Mouse (Mus musculus): ENCODE data around the gene Dcaf11. TPM values are rescaled to one million over a fixed set of nuclear protein-coding genes. Genes with fewer than 3 reads are reported as not detected.
A peak's percentile ranks its signal among the peaks of the same experiment; 100 is the strongest.

The Dcaf11 gene
- total RNA-seq, 2 experiments from 2014 or later: 134 to 136 TPM

GRCm38 (mm10) chr14:55581981-55582681, 22.3 kb downstream of the Dcaf11 start:
- no peak for DNase-seq (ENCODE audit: low spot score)

DNA sequence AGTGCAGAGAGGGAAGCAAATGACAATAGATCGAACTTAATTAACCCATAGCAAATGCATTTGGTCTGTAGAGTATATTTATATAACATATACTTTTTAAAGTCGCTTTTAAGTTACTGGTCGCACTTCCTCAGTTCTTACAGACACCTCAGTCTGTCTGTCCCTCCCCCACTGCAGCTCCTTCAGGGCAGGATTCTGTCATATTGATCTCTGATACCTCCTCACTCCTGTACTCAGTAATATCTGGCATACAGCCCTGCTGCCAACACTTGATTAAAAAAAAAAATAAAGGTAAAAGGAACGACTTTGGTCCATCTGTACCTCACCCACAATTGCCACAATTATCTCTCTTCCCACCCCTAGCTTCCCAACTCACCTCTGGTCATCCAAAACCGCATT, 24.5 kb downstream of the Dcaf11 start:
- DNase-seq (ENCODE audit: low spot score): no peak

DNA sequence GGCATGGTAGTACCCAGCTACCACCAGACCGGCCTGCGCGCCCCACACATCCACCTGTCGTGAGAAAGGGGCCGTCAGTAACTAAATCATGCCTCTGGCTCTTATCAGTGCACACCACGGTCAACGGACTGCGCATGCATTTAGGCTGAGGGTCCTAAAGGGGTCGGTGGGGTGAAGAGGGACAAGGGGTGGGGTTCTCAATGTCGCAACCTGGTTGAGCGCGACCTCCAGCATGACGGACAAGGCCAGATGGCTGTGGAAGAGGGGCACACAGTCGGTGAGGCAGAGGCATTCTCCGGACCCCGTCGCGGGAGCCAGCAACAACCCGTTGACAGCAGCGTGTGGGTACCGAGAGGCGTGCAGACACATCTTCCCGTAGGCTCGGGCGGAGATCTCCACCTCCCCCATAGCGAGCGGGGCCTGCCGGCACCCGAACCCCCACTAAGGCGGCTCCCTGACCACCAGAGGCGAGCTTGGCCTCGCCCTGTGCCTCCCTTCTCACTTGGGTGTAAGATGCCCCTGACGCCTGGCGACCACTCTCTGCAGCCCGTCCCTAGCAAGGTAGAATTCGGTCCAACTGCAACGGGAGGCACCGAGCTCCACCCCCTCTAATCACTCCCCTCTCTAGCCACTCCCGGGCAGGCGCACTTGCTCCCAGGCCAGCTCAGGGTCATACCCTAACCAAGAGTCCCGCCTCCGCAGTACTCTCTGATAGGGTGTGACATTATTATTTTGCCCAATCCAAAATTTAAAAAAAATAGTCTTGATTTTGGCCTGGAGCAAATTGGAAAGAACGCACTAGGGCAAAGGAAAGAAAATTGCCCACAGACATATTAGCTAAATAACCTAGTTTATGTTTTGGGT, 25.1 kb downstream of the Dcaf11 start, which contains the start of gene Emc9:
TSS of gene Emc9 (minus strand) at position 601 of the 864 bp plus-strand sequence.
- peak; percentile 87 for DNase-seq (ENCODE audit: low spot score)

- no peak for DNase-seq (ENCODE audit: low spot score)
Measured at GRCm38 (mm10) chr14:55585566-55585960, 25.8 kb downstream of the Dcaf11 start.

DNA sequence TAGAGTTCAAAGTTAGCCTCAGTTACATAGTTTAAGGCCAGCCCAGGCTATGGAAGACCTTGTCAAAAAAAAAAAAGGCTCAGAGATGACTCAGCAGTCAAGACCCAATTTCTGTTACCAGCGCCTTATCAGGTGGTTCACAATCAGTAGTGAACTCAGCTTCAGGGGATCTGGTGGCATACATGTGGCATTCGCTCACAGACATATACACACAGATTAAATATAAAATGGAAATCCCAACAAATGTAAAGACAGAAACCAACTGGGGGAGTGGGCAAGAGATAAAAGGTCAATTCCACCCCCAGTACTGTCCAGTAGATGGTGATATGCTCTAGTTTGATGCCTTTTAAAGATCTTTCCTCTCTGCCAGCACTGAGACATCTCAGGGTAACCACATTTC, 26.3 kb downstream of the Dcaf11 start:
- DNase-seq (ENCODE audit: low spot score): no peak

- no peak for DNase-seq (ENCODE audit: low spot score)
Measured at GRCm38 (mm10) chr14:55589271-55589670, 29.5 kb downstream of the Dcaf11 start.

DNA sequence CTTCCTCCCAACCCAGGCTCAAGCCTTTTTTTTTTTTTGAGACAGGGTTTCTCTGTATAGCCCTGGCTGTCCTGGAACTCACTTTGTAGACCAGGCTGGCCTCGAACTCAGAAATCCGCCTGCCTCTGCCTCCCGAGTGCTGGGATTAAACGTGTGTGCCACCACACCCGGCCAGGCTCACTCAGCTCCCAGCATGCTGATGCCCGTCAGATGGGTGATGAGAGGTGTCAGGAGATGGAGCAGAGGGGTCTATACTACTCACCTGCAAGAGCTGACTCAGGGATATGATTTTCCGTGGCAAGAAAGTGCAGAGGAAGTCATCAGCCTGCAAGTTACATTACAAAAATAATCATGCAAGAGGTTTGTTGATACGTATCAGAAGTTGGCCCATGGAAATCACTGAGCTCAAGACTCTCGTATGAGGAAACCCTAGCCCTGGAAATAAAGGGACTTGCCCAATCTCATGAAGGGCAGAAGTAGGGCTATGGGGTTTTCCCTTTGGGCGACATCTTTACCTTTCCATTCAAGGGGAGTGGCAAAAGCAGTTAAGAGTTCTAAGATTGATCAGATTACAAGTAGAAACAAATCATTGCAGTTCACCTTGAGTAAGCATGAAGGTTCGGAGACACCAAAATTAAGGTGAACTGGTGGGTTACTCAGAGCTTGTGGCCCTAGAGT, 30.1 kb downstream of the Dcaf11 start:
- DNase-seq (ENCODE audit: low spot score): no peak

DNA sequence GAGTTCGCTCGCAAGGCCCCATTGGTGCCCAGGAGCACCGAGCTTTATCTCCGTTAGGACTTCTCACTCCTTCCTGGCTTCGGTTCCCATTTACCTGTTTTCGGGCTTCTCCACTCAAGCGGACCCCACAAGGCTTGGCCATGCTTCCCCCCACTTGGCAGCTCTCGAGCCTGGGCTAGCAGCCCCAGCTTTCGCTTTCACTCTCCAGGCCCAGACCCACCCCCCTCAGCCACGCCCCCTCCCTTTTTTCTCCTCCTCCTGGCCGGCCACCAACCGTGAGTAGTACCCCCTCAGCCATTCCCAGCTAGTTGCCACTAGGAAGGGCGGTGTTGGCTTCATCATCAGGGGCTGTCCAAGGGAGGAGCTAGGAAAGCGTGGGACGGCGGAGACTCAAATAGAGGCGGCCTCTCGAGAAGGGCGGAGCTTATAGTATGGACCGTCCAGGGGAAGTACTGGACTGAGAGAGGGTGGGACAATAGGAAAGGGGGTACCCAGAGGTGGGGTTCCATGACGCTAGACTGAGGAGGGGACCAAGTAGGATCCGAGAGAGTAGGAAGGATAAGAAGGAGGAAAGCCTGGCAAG, 31.0 kb downstream of the Dcaf11 start, which contains the start of gene Psme2:
TSS of gene Psme2 (minus strand) at position 366 of the 583 bp plus-strand sequence.
- peak; percentile 97 for DNase-seq (ENCODE audit: low spot score)

DNA sequence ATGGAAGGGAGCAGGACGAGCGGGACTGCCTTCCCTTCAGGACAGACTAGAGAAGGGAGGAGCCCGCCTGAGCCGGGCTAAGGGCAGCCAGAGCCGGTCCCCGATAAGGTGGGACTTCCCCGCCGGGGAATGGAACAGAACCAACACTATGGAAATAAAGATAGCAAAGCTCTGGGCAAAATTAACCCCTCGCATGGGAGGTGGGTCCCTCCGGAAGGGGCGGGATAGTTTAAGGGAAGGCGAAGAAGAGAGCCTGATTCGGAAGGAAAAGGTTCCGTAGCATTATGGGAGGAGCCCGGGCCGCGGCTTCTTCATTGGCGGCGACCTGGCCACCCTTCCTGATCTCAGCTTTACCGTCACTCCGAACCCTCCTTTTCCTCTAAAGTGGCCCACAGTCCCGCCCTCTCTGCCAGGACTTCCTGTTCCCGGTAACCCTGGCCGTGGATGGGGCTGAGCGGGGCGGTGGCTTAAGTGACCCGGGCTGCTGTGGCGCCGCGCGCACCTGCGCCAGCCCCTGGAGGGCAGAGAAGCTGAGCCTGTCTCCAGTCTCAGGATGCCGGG, 31.6 kb downstream of the Dcaf11 start, which contains the start of gene Rnf31:
TSS of gene Rnf31 (plus strand) at position 378 of the 561 bp plus-strand sequence.
- peak; percentile 96 for DNase-seq (ENCODE audit: low spot score)

- DNase-seq (ENCODE audit: low spot score): no peak
Measured at GRCm38 (mm10) chr14:55592226-55592625, 32.4 kb downstream of the Dcaf11 start.

GRCm38 (mm10) chr14:55596036-55596690, 36.4 kb downstream of the Dcaf11 start:
- DNase-seq (ENCODE audit: low spot score): no peak

DNA sequence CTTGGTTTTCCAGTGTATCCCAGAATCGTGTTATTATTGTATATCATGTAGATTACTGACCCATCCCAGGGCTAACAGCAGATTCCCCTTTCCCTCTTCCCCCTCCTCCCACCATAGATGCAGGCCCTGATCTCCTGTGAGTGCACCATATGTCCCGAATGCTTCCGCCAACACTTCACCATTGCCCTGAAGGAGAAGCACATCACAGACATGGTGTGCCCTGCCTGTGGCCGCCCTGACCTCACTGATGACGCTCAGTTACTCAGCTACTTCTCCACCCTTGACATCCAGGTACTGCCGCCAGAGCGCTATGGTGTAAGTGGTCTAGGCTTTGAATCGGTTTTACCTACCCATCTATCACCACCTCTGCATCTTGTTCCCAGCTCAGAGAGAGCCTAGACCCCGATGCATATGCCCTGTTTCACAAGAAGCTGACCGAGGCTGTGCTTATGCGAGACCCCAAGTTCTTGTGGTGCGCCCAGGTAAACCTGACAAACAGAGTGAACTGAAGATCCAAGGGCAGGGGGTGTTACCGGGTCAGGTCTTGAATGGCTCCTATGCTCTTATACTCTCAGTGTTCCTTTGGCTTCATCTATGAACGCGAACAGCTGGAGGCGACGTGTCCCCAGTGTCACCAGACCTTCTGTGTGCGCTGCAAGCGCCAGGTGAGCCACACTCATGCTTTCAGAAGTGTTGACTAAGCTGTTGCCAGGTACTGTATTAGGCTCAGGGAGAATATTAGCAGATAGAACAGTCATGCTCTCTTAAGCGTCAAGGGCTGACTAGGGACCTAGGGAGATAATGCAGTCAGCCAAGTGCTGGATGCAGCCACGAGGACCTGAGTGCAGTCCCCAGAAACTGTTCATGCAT, 39.0 kb downstream of the Dcaf11 start:
- no peak for DNase-seq (ENCODE audit: low spot score)

DNA sequence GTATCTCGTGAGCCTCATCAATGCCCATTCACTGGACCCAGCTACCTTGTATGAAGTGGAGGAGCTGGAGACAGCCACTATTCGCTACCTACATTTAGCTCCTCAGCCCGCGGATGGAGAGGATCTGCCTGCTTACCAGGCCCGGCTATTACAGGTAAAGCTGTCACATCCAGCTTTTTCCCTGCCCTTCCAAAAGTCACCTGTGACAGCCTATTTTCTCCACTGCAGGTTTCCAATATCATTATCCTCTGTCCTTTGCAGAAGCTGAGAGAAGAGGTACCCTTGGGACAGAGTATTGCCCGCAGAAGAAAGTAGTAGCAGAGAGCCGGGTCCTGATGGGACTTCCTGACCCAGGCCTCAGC, 43.4 kb downstream of the Dcaf11 start, which contains the start of gene Irf9:
TSS of gene Irf9 (plus strand) at position 301 of the 362 bp plus-strand sequence.
- DNase-seq (ENCODE audit: low spot score): no peak

- peak; percentile 93 for DNase-seq (ENCODE audit: low spot score)
Measured at GRCm38 (mm10) chr14:55603633-55604576, 44.1 kb downstream of the Dcaf11 start.

GRCm38 (mm10) chr14:55604823-55605222, 45.0 kb downstream of the Dcaf11 start:
- DNase-seq (ENCODE audit: low spot score): no peak

DNA sequence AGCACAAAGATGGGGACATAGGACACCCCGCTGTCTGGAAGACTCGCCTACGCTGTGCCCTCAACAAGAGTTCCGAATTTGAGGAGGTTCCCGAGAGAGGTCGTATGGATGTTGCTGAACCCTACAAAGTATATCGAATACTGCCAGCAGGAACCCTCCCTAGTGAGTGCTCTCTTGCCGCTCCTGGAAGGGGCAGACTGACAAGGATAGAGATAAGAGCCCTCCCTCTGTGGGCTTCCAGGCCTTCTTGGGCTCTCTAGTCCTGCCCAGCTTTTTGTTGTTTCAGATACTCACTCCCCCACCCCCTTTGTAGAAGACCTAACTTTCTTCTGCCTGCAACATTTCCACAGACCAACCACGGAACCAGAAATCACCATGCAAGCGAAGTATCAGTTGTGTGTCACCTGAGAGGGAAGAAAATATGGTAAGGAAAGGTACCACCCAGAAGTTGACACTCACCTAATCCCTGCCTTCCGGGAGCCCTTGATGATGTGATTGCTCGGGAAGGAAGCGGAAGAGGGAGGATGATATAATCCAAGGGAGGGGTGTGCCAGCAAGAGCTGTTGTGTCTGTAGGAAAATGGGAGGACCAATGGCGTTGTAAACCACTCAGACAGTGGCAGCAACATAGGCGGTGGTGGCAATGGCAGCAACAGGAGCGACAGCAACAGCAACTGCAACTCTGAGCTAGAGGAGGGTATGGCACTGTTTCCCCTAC, 46.1 kb downstream of the Dcaf11 start:
- no peak for DNase-seq (ENCODE audit: low spot score)

- DNase-seq (ENCODE audit: low spot score): no peak
Measured at GRCm38 (mm10) chr14:55608339-55608738, 48.5 kb downstream of the Dcaf11 start.

- DNase-seq (ENCODE audit: low spot score): no peak
Measured at GRCm38 (mm10) chr14:55613346-55613745, 53.5 kb downstream of the Dcaf11 start.
